Mouse (Mus musculus) testis, postnatal 10 days (tissue): ENCODE measurements around the gene Acsl6.

Source experiments
- DNase-seq: peaks from one replicate; pipeline ENCODE4 v3.0.0; 2021; ENCODE audit warnings: low spot score

The Acsl6 gene

DNA sequence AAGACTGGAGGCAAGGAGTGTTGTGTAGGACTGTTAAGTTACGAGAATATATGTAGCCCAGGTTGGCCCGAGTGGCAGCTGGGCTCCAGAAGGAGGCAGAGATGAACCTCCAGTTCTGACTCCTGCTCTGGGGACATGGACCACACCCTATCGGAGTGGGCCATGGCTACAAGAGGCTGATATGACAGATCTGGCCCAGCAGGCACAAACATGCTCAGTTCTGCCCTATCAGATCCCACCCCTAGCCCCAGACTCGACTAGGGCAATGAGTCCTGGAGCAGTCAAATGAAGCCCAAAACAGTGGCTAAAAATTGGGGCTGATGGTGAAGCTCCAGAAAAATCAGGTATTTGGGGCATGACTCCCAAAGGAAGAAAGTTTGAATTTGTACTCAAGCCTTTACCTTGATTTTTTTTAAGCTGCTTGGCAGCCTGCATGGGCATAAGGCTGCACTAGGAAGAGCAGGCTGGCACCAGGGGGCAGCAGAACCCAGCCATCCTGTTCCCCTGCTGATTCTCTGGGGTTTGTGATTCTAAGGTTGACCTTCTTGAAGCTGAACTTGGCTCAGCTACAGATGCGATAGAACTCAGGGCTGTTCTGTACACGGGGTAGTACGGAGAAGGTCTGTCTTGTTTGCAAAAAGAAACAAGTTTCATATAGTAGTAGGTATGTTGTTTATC lies 3.7 kb downstream of the Acsl6 start:
- DNase-seq = peak; percentile 83

- no peak for DNase-seq
Observed at GRCm38 (mm10) chr11:54310588-54310987, 7.0 kb downstream of the Acsl6 start.

- DNase-seq = no peak
Observed at GRCm38 (mm10) chr11:54312021-54312420, 8.4 kb downstream of the Acsl6 start.

GRCm38 (mm10) chr11:54312603-54313002 lies 9.0 kb downstream of the Acsl6 start:
- no peak for DNase-seq

DNA sequence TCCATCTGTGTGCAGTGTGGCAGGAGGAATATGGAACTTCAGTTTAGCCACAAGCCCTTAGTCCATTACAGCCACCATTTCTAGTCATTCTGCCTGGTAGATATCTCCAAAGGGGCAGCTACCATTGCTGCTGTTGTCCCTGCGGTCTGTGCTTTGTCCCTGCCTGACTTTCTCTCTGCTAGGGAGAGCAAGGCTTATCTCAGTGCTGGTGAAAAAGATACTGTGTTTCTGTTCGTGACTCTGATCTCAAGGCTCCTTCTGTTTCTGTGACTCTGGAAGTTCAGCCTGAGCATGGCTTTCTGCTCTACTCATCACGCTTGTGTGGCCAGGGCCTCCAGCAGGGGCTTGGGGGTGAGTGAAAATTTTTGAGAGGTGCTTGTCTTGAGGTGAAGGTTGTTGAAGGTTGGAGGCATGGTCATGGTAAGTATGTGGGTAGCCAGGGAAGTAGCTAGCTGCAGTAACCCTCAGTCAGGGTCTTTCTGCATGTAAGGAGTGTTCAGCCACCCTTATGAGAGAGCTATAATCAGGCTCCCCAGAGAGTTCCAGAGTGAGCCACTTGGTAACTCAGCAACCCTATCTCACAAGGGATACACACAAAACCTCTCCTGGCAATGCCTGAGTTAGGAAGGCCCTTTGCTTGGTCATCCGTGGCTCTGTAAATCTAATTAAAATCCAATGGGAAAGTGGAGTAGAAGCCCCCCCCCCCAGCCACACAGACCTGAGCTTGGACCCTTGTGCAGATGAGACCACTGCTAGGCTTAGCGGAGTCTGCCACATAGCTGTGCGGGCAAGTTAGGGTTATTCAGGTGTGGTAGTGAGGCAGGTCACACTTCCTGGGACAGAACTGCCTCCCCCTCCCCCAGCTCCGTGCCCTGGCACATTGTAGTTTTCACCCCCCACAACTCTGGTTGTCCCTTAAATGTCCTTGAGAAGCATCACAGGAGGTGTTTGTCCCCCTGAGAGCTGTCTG lies 10.1 kb downstream of the Acsl6 start:
- DNase-seq = no peak

GRCm38 (mm10) chr11:54314740-54315139 lies 11.1 kb downstream of the Acsl6 start:
- no peak for DNase-seq

DNA sequence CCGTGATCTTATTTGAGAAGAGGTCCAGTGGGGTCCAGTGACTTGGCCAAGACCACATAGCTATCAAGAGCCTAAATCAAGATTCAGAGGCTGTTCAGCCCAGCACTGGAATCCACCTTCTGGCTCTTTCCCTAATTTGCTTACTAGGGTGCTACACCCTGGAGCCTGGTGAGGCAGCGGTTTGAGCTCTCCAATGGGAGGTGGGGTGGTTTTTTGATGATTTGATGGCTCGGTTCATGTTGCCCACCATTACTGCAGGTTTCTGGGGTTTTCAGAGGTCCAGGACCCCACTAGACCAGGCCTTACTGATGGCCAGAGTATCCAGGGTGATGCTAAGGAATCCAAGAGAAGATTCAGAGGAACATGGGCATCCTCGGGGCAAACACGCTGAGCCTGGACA lies 11.7 kb downstream of the Acsl6 start:
- no peak for DNase-seq

- no peak for DNase-seq
Observed at GRCm38 (mm10) chr11:54317361-54317760, 13.8 kb downstream of the Acsl6 start.

- DNase-seq = no peak
Observed at GRCm38 (mm10) chr11:54317795-54318194, 14.2 kb downstream of the Acsl6 start.

GRCm38 (mm10) chr11:54321802-54322532 lies 18.4 kb downstream of the Acsl6 start:
- no peak for DNase-seq

GRCm38 (mm10) chr11:54331463-54332183 lies 28.0 kb downstream of the Acsl6 start:
- no peak for DNase-seq

GRCm38 (mm10) chr11:54336165-54336707 lies 32.6 kb downstream of the Acsl6 start:
- DNase-seq = no peak

GRCm38 (mm10) chr11:54343703-54344102 lies 40.1 kb downstream of the Acsl6 start:
- peak; percentile 65 for DNase-seq

- no peak for DNase-seq
Observed at GRCm38 (mm10) chr11:54351704-54352103, 48.1 kb downstream of the Acsl6 start.

DNA sequence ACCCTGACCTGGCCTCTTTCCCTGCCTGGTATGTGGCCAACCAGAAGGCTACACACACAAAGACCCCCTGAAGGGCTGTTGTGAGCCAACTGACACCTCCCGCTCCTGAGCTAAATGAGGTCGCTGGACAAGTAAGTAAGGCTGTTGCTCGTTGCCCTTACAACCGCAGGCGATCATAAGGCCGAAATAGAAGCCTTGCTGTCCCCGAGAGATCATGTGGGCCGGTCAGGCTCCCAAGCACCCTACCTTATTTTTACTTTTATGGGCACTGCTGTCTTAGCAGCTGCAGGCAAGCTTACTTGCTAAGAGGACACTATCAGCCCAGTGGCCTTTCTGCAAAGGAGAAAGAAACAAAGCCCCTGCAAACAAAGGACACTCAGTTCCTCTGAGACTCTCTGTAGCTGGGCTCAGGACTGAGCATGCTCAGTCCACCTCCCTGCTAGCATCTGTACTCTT lies 49.6 kb downstream of the Acsl6 start:
- no peak for DNase-seq

DNA sequence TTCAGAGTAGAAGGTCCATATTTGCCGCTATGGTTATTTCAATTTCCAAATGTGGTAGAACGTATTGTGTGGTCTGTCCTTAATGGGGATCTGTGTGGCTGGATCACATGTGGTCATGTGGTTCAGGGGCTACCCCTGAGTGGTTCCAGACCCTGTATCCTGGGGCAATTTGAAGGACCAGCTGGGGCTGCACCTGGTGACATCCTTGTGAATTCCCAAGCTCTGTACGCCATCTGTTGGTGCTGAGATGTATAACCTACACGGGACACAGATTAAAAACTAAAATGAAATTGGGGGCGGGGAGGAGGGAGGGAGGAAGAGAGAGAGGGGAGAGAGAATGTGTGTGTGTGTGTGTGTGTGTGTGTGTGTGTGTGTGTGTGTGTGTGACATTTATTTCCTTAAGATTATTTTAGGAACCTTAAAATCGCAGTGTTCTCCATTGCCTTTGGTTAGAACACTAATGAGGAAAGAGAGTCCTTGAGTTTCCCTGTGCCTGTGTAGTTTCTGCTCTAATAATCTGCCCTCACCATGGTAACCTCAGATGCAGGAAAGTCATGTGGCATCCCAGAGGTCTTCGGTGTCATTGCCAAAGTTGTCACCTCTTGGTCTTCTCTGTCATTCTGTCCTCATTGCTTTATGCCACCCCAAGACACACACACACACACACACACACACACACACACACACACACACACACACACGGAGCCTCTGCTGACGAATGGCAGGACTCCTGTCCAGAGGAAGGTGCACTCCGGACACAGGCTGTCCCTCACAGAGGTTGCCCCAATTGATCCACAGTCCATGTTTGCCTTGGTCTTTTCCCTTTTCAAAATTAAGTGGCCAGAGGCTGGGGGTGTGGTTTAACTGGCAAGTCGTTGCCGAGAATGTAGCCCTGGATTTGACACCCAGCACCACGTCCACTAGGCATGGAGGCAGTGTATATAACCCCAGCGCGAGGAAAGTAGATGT lies 51.3 kb downstream of the Acsl6 start:
- peak; percentile 62 for DNase-seq

DNA sequence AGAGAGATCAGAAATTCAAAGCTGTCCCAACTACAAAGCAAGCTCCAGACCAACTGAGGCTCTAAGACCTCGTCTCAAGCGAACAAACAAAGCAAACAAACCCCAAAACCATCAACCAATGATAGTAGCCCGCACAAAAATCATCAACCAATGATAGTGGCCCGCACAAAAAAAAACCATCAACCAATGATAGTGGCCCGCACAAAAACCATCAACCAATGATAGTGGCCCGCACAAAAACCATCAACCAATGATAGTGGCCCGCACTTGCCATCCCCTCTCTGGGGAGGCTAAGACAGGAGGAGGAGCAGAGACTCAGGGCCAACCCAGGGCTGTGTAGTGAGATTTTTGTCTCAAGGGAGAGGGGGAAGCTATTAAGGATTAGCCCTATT lies 52.0 kb downstream of the Acsl6 start:
- DNase-seq = no peak

DNA sequence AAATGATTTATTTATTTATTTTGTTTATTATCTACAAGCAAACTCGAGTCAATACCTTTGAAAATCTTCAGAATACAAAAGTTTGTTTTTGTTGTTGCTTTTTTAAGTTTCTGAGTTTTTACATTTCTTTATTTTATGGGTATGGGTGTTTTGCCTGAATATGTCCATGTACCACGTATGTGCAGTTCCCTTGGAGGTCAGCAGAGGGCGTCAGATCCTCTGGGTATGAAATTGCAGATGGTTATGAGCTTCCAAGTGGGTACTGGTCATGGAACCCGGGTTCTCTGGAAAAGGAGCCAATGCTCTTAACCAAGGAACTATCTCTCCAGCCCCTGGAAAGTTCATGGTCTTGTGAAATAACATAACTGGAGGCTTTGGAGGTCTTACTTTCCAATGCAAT lies 53.1 kb downstream of the Acsl6 start:
- DNase-seq = peak; percentile 59

DNA sequence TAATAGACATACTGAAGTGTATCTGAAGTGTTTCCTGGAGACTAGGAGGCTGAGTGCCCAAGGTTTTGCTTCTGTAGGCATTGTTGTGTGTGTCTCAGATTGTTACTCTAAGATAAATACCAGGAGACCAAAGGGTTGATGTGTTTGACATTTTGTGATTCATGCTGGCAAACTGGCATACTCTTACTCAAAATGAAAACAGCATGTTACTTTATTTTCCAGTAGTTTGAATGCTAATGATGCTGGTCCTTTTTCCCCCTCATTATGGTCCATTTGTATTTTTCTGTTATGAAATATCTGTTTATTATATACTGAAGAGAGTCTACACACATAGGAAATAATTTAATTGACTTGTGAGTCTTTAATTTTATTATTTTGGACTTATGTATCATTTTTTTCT lies 69.0 kb downstream of the Acsl6 start:
- DNase-seq = no peak

- DNase-seq = no peak
Observed at GRCm38 (mm10) chr11:54390386-54390785, 86.8 kb downstream of the Acsl6 start.
